Mouse (Mus musculus) fibroblast of lung, adult 2 months (primary cell): ENCODE measurements around the gene Cnih4.

Experiments used
- DNase-seq: peaks from one replicate; pipeline ENCODE4 v3.0.0-alpha.2; 2011; ENCODE audit warnings: low read depth

The Cnih4 gene

GRCm38 (mm10) chr1:181143950-181144836 is at the start of gene Cnih4, which contains the start of gene Nvl:
Cnih4 (plus strand) TSS chr1:181144693.
Nvl (minus strand) TSS chr1:181144204.
- peak; percentile 97 for DNase-seq

- no peak for DNase-seq
Measured at GRCm38 (mm10) chr1:181117112-181117511, 27.4 kb upstream of the Cnih4 start.

- DNase-seq = no peak
Measured at GRCm38 (mm10) chr1:181124145-181124544, 20.3 kb upstream of the Cnih4 start.

- no peak for DNase-seq
Measured at GRCm38 (mm10) chr1:181125916-181126315, 18.6 kb upstream of the Cnih4 start.

- no peak for DNase-seq
Measured at GRCm38 (mm10) chr1:181126766-181127165, 17.7 kb upstream of the Cnih4 start.

GRCm38 (mm10) chr1:181131915-181132314 is 12.6 kb upstream of the Cnih4 start:
- no peak for DNase-seq

GRCm38 (mm10) chr1:181138730-181139129 is 5.8 kb upstream of the Cnih4 start:
- no peak for DNase-seq

- DNase-seq = no peak
Measured at GRCm38 (mm10) chr1:181143609-181143949, 914 bp upstream of the Cnih4 start.

GRCm38 (mm10) chr1:181144966-181145365 is 473 bp downstream of the Cnih4 start:
- no peak for DNase-seq

- DNase-seq = no peak
Measured at GRCm38 (mm10) chr1:181146187-181146586, 1.7 kb downstream of the Cnih4 start.

- no peak for DNase-seq
Measured at GRCm38 (mm10) chr1:181148540-181148939, 4.0 kb downstream of the Cnih4 start.

- no peak for DNase-seq
Measured at GRCm38 (mm10) chr1:181149373-181150017, 5.0 kb downstream of the Cnih4 start.

- DNase-seq = no peak
Measured at GRCm38 (mm10) chr1:181150431-181150826, 5.9 kb downstream of the Cnih4 start.

GRCm38 (mm10) chr1:181150827-181151534 is 6.5 kb downstream of the Cnih4 start:
- peak; percentile 54 for DNase-seq

- no peak for DNase-seq
Measured at GRCm38 (mm10) chr1:181151541-181151940, 7.0 kb downstream of the Cnih4 start.

GRCm38 (mm10) chr1:181167816-181168215 is 23.3 kb downstream of the Cnih4 start:
- DNase-seq = no peak

GRCm38 (mm10) chr1:181168377-181168776 is 23.9 kb downstream of the Cnih4 start:
- DNase-seq = no peak

GRCm38 (mm10) chr1:181170210-181170609 is 25.7 kb downstream of the Cnih4 start:
- DNase-seq = no peak

GRCm38 (mm10) chr1:181188925-181189324 is 44.4 kb downstream of the Cnih4 start:
- no peak for DNase-seq

- DNase-seq = no peak
Measured at GRCm38 (mm10) chr1:181199446-181199845, 55.0 kb downstream of the Cnih4 start.

- DNase-seq = no peak
Measured at GRCm38 (mm10) chr1:181210147-181210546, 65.7 kb downstream of the Cnih4 start.

- DNase-seq = no peak
Measured at GRCm38 (mm10) chr1:181210601-181211402, 66.3 kb downstream of the Cnih4 start.
